Mouse (Mus musculus) MEL (cell line): Measurements from ENCODE around the gene Rdh5. TPM values are rescaled to one million over a fixed set of nuclear protein-coding genes. Genes with fewer than 3 reads are reported as not detected.

Experiments used
- DNase-seq: peaks from one replicate; pipeline ENCODE4 v3.0.0; 2011; ENCODE audit warnings: low read depth, low spot score
- H3K27ac ChIP-seq: 2 replicates; pipeline ENCODE4 v1.5.1; 2012; ENCODE audit warnings: low read depth, mild to moderate bottlenecking, control low read depth, low read length, moderate library complexity; ENCODE audit not compliant: control insufficient read depth
- H3K27me3 ChIP-seq, 2 experiments: fragments of 150-350 bp in 1 of 2; sonication (generic) in 1 of 2; 2 replicates each; pipeline ENCODE4 v1.6.1; 2012; ENCODE audit warnings: low read length in 2 of 2, mild to moderate bottlenecking in 2 of 2, improper control_type of control experiment in 1 of 2, moderate library complexity in 1 of 2; ENCODE audit not compliant: insufficient read depth in 2 of 2, control insufficient read depth in 1 of 2
- H3K36me3 ChIP-seq, 2 experiments: 2 replicates each; pipeline ENCODE4 v1.6.1; 2012 to 2014; ENCODE audit warnings: low read length in 2 of 2, improper control_type of control experiment in 1 of 2, inconsistent platforms in 1 of 2, mild to moderate bottlenecking in 1 of 2; ENCODE audit not compliant: insufficient read depth in 2 of 2, control insufficient read depth in 1 of 2
- H3K4me1 ChIP-seq, 2 experiments: fragments of 150-350 bp in 1 of 2; sonication (generic) in 1 of 2; 2 replicates each; pipeline ENCODE4 v1.6.1; 2012; ENCODE audit warnings: low read length in 2 of 2, improper control_type of control experiment in 1 of 2, mild to moderate bottlenecking in 1 of 2; ENCODE audit not compliant: insufficient read depth in 2 of 2, control insufficient read depth in 1 of 2
- H3K4me3 ChIP-seq, 2 experiments: fragments of 150-350 bp in 1 of 2; sonication (generic) in 1 of 2; 2 replicates each; pipeline ENCODE4 v1.5.1; 2012; ENCODE audit warnings: low read depth in 2 of 2, low read length in 2 of 2, mild to moderate bottlenecking in 2 of 2, moderate library complexity in 2 of 2, control low read depth in 1 of 2, improper control_type of control experiment in 1 of 2; ENCODE audit not compliant: control insufficient read depth in 1 of 2, insufficient read depth in 1 of 2
- H3K79me2 ChIP-seq: 2 replicates; pipeline ENCODE4 v1.6.1; 2012; ENCODE audit warnings: mild to moderate bottlenecking, low read length, moderate library complexity; ENCODE audit not compliant: control insufficient read depth, poor library complexity, insufficient read depth
- H3K9ac ChIP-seq: 2 replicates; pipeline ENCODE4 v1.6.1; 2012; ENCODE audit warnings: low read depth, mild to moderate bottlenecking, control low read depth, low read length, moderate library complexity; ENCODE audit not compliant: control insufficient read depth, poor library complexity, severe bottlenecking
- H3K9me3 ChIP-seq: fragments of 150-350 bp; sonication (generic); replicated peaks from 2 replicates; pipeline ENCODE4 v1.6.1; 2012; ENCODE audit warnings: mild to moderate bottlenecking, low read length, improper control_type of control experiment, moderate library complexity; ENCODE audit not compliant: insufficient read depth
- CTCF ChIP-seq, 3 experiments: IDR thresholded peaks in 2 of 3; conservative IDR thresholded peaks in 1 of 3; 2 replicates each; pipeline ENCODE4 v1.5.1; 2011 to 2012; ENCODE audit warnings: low read length in 3 of 3, low read depth in 2 of 3, mild to moderate bottlenecking in 2 of 3, improper control_type of control experiment in 1 of 3, inconsistent platforms in 1 of 3, mixed read lengths in 1 of 3, moderate library complexity in 1 of 3; ENCODE audit not compliant: control insufficient read depth in 1 of 3, insufficient read depth in 1 of 3, poor library complexity in 1 of 3, severe bottlenecking in 1 of 3
- E2F4 ChIP-seq: IDR thresholded peaks from 2 replicates; pipeline ENCODE4 v1.6.1; 2011; ENCODE audit warnings: low read depth, low read length, improper control_type of control experiment, borderline replicate concordance
- ELF1 ChIP-seq: IDR thresholded peaks from 2 replicates; pipeline ENCODE4 v1.6.1; 2014; ENCODE audit warnings: low read depth, mild to moderate bottlenecking, inconsistent platforms, low read length, improper control_type of control experiment, moderate library complexity
- MEF2A ChIP-seq: IDR thresholded peaks from 2 replicates; pipeline ENCODE4 v1.6.1; 2014; ENCODE audit warnings: low read depth, mild to moderate bottlenecking, inconsistent platforms, low read length, improper control_type of control experiment; ENCODE audit not compliant: poor library complexity, insufficient replicate concordance, severe bottlenecking; ENCODE audit errors: extremely low read depth
- MXI1 ChIP-seq: IDR thresholded peaks from 2 replicates; pipeline ENCODE4 v1.6.1; 2011; ENCODE audit warnings: mild to moderate bottlenecking, low read depth, low read length, improper control_type of control experiment
- MYB ChIP-seq: IDR thresholded peaks from 2 replicates; pipeline ENCODE4 v1.6.1; 2011; ENCODE audit warnings: mild to moderate bottlenecking, low read depth, low read length, improper control_type of control experiment
- NELFE ChIP-seq: IDR thresholded peaks from 2 replicates; pipeline ENCODE4 v1.6.1; 2011; ENCODE audit warnings: low read depth, low read length, improper control_type of control experiment
- POLR2A ChIP-seq, 2 experiments: IDR thresholded peaks; 2 replicates each; pipeline ENCODE4 v1.6.1; 2011 to 2012; ENCODE audit warnings: low read length in 2 of 2, mild to moderate bottlenecking in 2 of 2, control low read depth in 1 of 2, improper control_type of control experiment in 1 of 2, low read depth in 1 of 2, moderate library complexity in 1 of 2; ENCODE audit not compliant: control insufficient read depth in 1 of 2, insufficient read depth in 1 of 2, poor library complexity in 1 of 2
- POLR2AphosphoS2 ChIP-seq: IDR thresholded peaks from 2 replicates; pipeline ENCODE4 v1.6.1; 2011; ENCODE audit warnings: low read length, improper control_type of control experiment
- POLR2AphosphoS5 ChIP-seq: IDR thresholded peaks from 2 replicates; pipeline ENCODE4 v1.6.1; 2012; ENCODE audit warnings: low read depth, borderline replicate concordance, mild to moderate bottlenecking, inconsistent platforms, low read length, moderate library complexity, mixed read lengths
- RAD21 ChIP-seq: IDR thresholded peaks from 2 replicates; pipeline ENCODE4 v1.6.1; 2011; ENCODE audit warnings: mild to moderate bottlenecking, low read depth, low read length, improper control_type of control experiment
- RCOR1 ChIP-seq: IDR thresholded peaks from 2 replicates; pipeline ENCODE4 v1.6.1; 2012; ENCODE audit warnings: low read depth, mild to moderate bottlenecking, inconsistent platforms, low read length, improper control_type of control experiment
- SIN3A ChIP-seq: IDR thresholded peaks from 2 replicates; pipeline ENCODE4 v1.6.1; 2012; ENCODE audit warnings: low read length, improper control_type of control experiment, inconsistent platforms
- TAL1 ChIP-seq: IDR thresholded peaks from 2 replicates; pipeline ENCODE4 v1.6.1; 2012; ENCODE audit warnings: mild to moderate bottlenecking, inconsistent platforms, low read length, moderate library complexity, mixed read lengths
- polyA plus RNA-seq, 2 experiments: library from polyadenylated mRNA; stranded (reverse) in 1 of 2; unstranded in 1 of 2; fragments of >175 nt in 1 of 2; fragments of >200 nt in 1 of 2; gene quantifications; 2 replicates each; pipeline versions ENCODE4 v1.2.1 to v1.2.4; 2012; ENCODE audit warnings: low replicate concordance in 2 of 2, low read depth in 1 of 2; ENCODE audit not compliant: insufficient read length in 2 of 2, insufficient read depth in 1 of 2, missing spikeins in 1 of 2
- total RNA-seq: library from RNA; depleted of rRNA; stranded (reverse); fragments of 300-350 nt; gene quantifications from 2 replicates; pipeline ENCODE4 v1.2.3, GENCODE M21; 2012

Gene Rdh5
- total and polyA plus RNA-seq, 3 experiments: 1.2 to 4.2 TPM; not detected in 1

GRCm38 (mm10) chr10:128910066-128910841 is 12.4 kb downstream of the Rdh5 start:
- H3K9ac ChIP-seq: no peak overlapping the region
- no peak overlapping the region for H3K4me3 ChIP-seq

GRCm38 (mm10) chr10:128909567-128910028 is 13.1 kb downstream of the Rdh5 start:
- Histone ChIP-seq H3K27ac (no peak overlapping the region), H3K79me2 (no peaks in the 10 kb centered on the region), H3K27me3 (peaks cover 0 to 1% of the 10 kb centered on the region in 2 experiments; a peak in 2 of 4 replicates), H3K4me1 (no peaks in the 10 kb centered on the region), H3K9me3 (no peaks in the 10 kb centered on the region), H3K36me3 (no peaks in the 10 kb centered on the region), H3K9ac (no peak overlapping the region), H3K4me3 (no peak overlapping the region)
- no peak for TF ChIP-seq MXI1
- TF ChIP-seq SIN3A: no peak
- no peak for TF ChIP-seq POLR2AphosphoS2
- TF ChIP-seq E2F4: no peak
- TF ChIP-seq ELF1: no peak
- TF ChIP-seq POLR2AphosphoS5: no peak
- no peak for TF ChIP-seq MYB
- no peak for TF ChIP-seq RCOR1
- no peak for TF ChIP-seq RAD21
- TF ChIP-seq NELFE: no peak
- no peak for DNase-seq

More at GRCm38 (mm10) chr10:128910066-128910841, 12.4 kb downstream of the Rdh5 start:
- Histone ChIP-seq H3K9me3 (no peaks in the 10 kb centered on the region), H3K27ac (no peak overlapping the region), H3K4me1 (no peaks in the 10 kb centered on the region), H3K36me3 (no peaks in the 10 kb centered on the region), H3K79me2 (no peaks in the 10 kb centered on the region), H3K27me3 (peaks cover 0 to 1% of the 10 kb centered on the region in 2 experiments; a peak in 2 of 4 replicates)
- no peak for DNase-seq
- TF ChIP-seq POLR2A (IDR thresholded peaks at IDR 0.05; ENCODE audit: control insufficient read depth in 1 of 2, insufficient read depth in 1 of 2, low read depth in 1 of 2, low read length in 2 of 2, poor library complexity in 1 of 2) (no peak), CTCF (IDR thresholded peaks at IDR 0.05 in 2 of 3, conservative IDR thresholded peaks at IDR 0.05 in 1 of 3; ENCODE audit: control insufficient read depth in 1 of 3, insufficient read depth in 1 of 3, low read depth in 2 of 3, low read length in 3 of 3, poor library complexity in 1 of 3, severe bottlenecking in 1 of 3) (no peak), ELF1 (no peak), POLR2AphosphoS5 (no peak), TAL1 (no peak), MEF2A (no peak)
